Mouse (Mus musculus) heart, adult 2 months (tissue): Measurements from ENCODE around the gene Wnt1.

ENCODE experiments used
- CTCF ChIP-seq: fragments of 200-600 bp; IDR thresholded peaks from 2 replicates; pipeline ENCODE4 v1.8.1; 2022; ENCODE audit warnings: antibody characterized with exemption, mild to moderate bottlenecking, moderate library complexity
- EP300 ChIP-seq: fragments of 200-500 bp; IDR thresholded peaks from 2 replicates; pipeline ENCODE4 v1.6.1; 2011; ENCODE audit warnings: low read depth, low read length, control low read depth; ENCODE audit not compliant: insufficient read depth
- POLR2A ChIP-seq: fragments of 200-500 bp; IDR thresholded peaks from 2 replicates; pipeline ENCODE4 v1.6.1; 2011; ENCODE audit warnings: mild to moderate bottlenecking, low read depth, low read length, control low read depth; ENCODE audit not compliant: insufficient read depth

DNA sequence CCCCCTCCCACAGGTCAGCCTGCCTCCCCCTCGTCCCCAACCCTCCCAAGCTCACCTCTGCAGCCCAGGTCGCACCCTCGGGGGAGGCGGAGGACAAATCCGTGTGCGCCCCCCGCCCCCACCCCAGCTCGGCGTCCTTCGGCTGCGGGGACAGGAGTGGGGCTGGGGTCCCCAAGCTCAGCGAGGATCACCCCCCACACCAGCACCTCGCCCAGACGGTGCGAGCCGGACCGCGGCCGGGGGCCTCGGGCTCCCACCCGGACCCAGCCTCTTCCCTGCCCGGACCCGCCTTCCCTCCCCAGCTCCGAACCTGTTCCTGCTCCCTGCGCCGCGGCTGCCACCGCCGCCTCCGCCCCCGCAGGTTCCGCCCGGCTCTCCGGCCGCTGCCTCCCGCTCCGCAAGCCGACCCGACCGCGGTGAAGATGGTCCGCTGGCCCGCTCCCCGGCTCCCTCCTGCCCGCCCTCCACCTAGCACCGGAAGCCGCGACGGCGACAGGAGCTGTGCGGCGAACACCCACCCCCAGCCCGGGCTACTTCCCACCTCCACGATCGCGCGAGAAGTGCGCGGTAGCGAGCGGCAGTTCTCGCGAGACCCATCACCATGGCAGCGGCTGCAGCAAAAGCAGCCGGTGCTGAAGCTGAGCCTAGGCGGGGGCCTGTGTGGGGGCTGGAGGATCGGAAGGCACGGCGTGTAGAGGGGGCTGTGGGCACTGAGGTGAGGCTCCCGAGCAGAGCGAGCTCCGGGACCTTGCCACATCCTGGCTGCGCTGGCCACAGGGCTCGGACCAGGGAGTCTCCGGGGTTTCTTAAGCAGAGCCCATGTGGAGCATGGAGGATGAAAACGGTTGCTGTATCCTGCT lies 26.8 kb upstream of the Wnt1 start, which contains the start of gene Arf3:
- TF ChIP-seq CTCF (no peak), POLR2A (peak; percentile 69; the same call in 1 of the 2 replicates), EP300 (no peak)
